Mouse (Mus musculus) bone marrow macrophage, adult 2 months (primary cell): ENCODE data around the gene Nrm.

Source experiments
- CTCF ChIP-seq: IDR thresholded peaks from 2 replicates; pipeline ENCODE4 v1.5.1; 2012; ENCODE audit warnings: low read depth, mild to moderate bottlenecking, low read length, moderate library complexity
- POLR2A ChIP-seq: IDR thresholded peaks from 2 replicates; pipeline ENCODE4 v1.6.1; 2012; ENCODE audit warnings: mild to moderate bottlenecking, low read depth, low read length, borderline replicate concordance

GRCm38 (mm10) chr17:35909186-35909918 lies 48.2 kb downstream of the Nrm start:
- TF ChIP-seq POLR2A (no peak), CTCF (no peak)
